17 mouse cellular contexts compared by ENCODE assay signal in genomic region chr12:70293927-70294684, GRCm38 (mm10). TPM values are rescaled to one million over a fixed set of nuclear protein-coding genes. Genes with fewer than 3 reads are reported as not detected.
A peak's percentile ranks its signal among the peaks of the same experiment; 100 is the strongest.
DNase-seq lines count a peak whose midpoint lies in the region; ATAC-seq and TF ChIP-seq lines count a peak whose summit lies in the region.
"Had no signal": no experiment of that assay in that cellular context is flagged by ENCODE, and none has a peak within 500 bp of the region (broad histone marks: within the 10 kb centered on the region; RNA-seq: fewer than 3 reads in every experiment).

No protein-coding gene starts in this region.

- ATAC-seq in lung, embryonic 14.5 days (ENCODE audit: insufficient read depth): no peak
- ATAC-seq in neural tube, embryonic 12.5 days (ENCODE audit: low FRiP score, low read depth): 0 out of 2 replicates have a peak, but pooled peaks have one; percentile 22

- no peak overlapping the region for H3K4me2 ChIP-seq in lung, embryonic 14.5 days
- H3K4me2 ChIP-seq in neural tube, embryonic 12.5 days (replicated peaks): no peak overlapping the region
- H3K4me2 ChIP-seq: embryonic facial prominence, embryonic 12.5 days; liver, embryonic 15.5 days had no signal

- H3K27ac ChIP-seq in lung, embryonic 14.5 days (ENCODE audit: low read depth): no peak overlapping the region
- H3K27ac ChIP-seq in neural tube, embryonic 12.5 days: no peak overlapping the region
- H3K27ac ChIP-seq: embryonic facial prominence, embryonic 12.5 days; limb, embryonic 10.5 days; liver, embryonic 15.5 days had no signal

- H3K4me3 ChIP-seq in lung, embryonic 14.5 days (ENCODE audit: low read depth, low read length): no peak overlapping the region
- no peak overlapping the region for H3K4me3 ChIP-seq in neural tube, embryonic 12.5 days
- H3K4me3 ChIP-seq: embryonic facial prominence, embryonic 12.5 days; limb, embryonic 10.5 days; liver, embryonic 15.5 days; myocyte had no signal

- no peaks in the 10 kb centered on the region for H3K9me3 ChIP-seq in lung, embryonic 14.5 days (ENCODE audit: low read depth, low read length)
- H3K9me3 ChIP-seq in neural tube, embryonic 12.5 days: no peaks in the 10 kb centered on the region
- H3K9me3 ChIP-seq: embryonic facial prominence, embryonic 12.5 days; G1E; limb, embryonic 10.5 days; liver, embryonic 15.5 days had no signal

- no peaks in the 10 kb centered on the region for H3K4me1 ChIP-seq in lung, embryonic 14.5 days (ENCODE audit: insufficient read depth)
- H3K4me1 ChIP-seq in neural tube, embryonic 12.5 days: peaks cover 4% of the 10 kb centered on the region; the same call in 1 of the 2 replicates
- H3K4me1 ChIP-seq: embryonic facial prominence, embryonic 12.5 days; limb, embryonic 10.5 days; liver, embryonic 15.5 days had no signal

- 66% methylated on average over 5 of the region's 5 CpGs for WGBS in lung, embryonic 14.5 days
- 31% methylated on average over 5 of the region's 5 CpGs for WGBS in neural tube, embryonic 12.5 days

- no peaks in the 10 kb centered on the region for H3K27me3 ChIP-seq in lung, embryonic 14.5 days (ENCODE audit: insufficient read depth, low read length)
- no peaks in the 10 kb centered on the region for H3K27me3 ChIP-seq in neural tube, embryonic 12.5 days (replicated peaks)
- H3K27me3 ChIP-seq: embryonic facial prominence, embryonic 12.5 days; liver, embryonic 15.5 days had no signal

- peak; percentile 10; the same call in 1 of the 2 replicates for TF ChIP-seq CTCF in lung, embryonic 14.5 days (IDR thresholded peaks at IDR 0.05; ENCODE audit: low read depth)

- no peaks in the 10 kb centered on the region for H3K36me3 ChIP-seq in lung, embryonic 14.5 days (ENCODE audit: insufficient read depth)
- H3K36me3 ChIP-seq in neural tube, embryonic 12.5 days: peaks cover 4% of the 10 kb centered on the region; the same call in 1 of the 2 replicates
- H3K36me3 ChIP-seq: embryonic facial prominence, embryonic 12.5 days; G1E; limb, embryonic 10.5 days; liver, embryonic 15.5 days had no signal

- DNase-seq in cerebellum, postnatal 14 days: peak; percentile 29 to 34
- DNase-seq in cerebellum, adult 11 months: no peak
- DNase-seq in lung, embryonic 14.5 days: no peak
- no peak for DNase-seq in lung, postnatal 36 days
- DNase-seq in embryo, embryonic 9.5 days (ENCODE audit: extremely low spot score): peak; percentile 6
- DNase-seq in gastrocnemius, postnatal 10 days: no peak
- no peak for DNase-seq in layer of hippocampus, adult 8-10 months (ENCODE audit: low spot score in 2 of 2)
- DNase-seq: adrenal gland, postnatal 36 days; cerebellum, adult 18-20 months; heart, postnatal 14 days; kidney, adult 18-20 months had no signal

- no peak overlapping the region for H3K9ac ChIP-seq in lung, embryonic 14.5 days
- no peak overlapping the region for H3K9ac ChIP-seq in neural tube, embryonic 12.5 days
- H3K9ac ChIP-seq: embryonic facial prominence, embryonic 12.5 days; liver, embryonic 15.5 days had no signal

RNA-seq across cellular contexts. Expression of gene Trim9, which starts 53.3 kb away (rescaled TPM):
- 0.47 and 0.59 TPM in 2 replicates for polyA plus RNA-seq in lung, embryonic 14.5 days (2014; fragmentation: Nextera tagmentation; extraction: Ambion mirVana)
- polyA plus RNA-seq in neural tube, embryonic 12.5 days (2016; fragmentation: Nextera tagmentation; extraction: Ambion mirVana): 33.4 and 38.7 TPM in 2 replicates
- under 1 TPM; 0.54 to 0.59 TPM for total RNA-seq in gastrocnemius, postnatal 10 days (2021)
- 100 to 1,000 TPM; 240 to 340 (median 277) TPM for total RNA-seq in layer of hippocampus, adult 8-10 months (2022)
- polyA plus RNA-seq: G1E, myocyte had no signal

Comparison
In these comparisons a context has a peak if more than half of its experiments do, and no peak if none do; other contexts are left out.
1. DNase-seq: peak in cerebellum, postnatal 14 days (2 of 2) and embryo, embryonic 9.5 days (single experiment); none in cerebellum, adult 11 months (single experiment), lung, embryonic 14.5 days (single experiment), lung, postnatal 36 days (single experiment), gastrocnemius, postnatal 10 days (single experiment) and layer of hippocampus, adult 8-10 months (0 of 2).
2. RNA of gene Trim9, which starts 53.3 kb away (total RNA-seq): 240 to 340 TPM in layer of hippocampus, adult 8-10 months; 0.54 to 0.59 TPM in gastrocnemius, postnatal 10 days; every median in the first group is over 100 times any median in the second.